Mouse (Mus musculus) MEL (cell line): ENCODE data around the gene Fam124a.

Source experiments
- CHD2 ChIP-seq: IDR thresholded peaks from 2 replicates; pipeline ENCODE4 v1.6.1; 2011; ENCODE audit warnings: low read length, improper control_type of control experiment
- CTCF ChIP-seq, 3 experiments: IDR thresholded peaks in 2 of 3; conservative IDR thresholded peaks in 1 of 3; 2 replicates each; pipeline ENCODE4 v1.5.1; 2011 to 2012; ENCODE audit warnings: low read length in 3 of 3, low read depth in 2 of 3, mild to moderate bottlenecking in 2 of 3, improper control_type of control experiment in 1 of 3, inconsistent platforms in 1 of 3, mixed read lengths in 1 of 3, moderate library complexity in 1 of 3; ENCODE audit not compliant: control insufficient read depth in 1 of 3, insufficient read depth in 1 of 3, poor library complexity in 1 of 3, severe bottlenecking in 1 of 3
- EP300 ChIP-seq, 2 experiments: IDR thresholded peaks; 2 replicates each; pipeline ENCODE4 v1.6.1; 2011; ENCODE audit warnings: improper control_type of control experiment in 2 of 2, low read length in 2 of 2, low read depth in 1 of 2, mild to moderate bottlenecking in 1 of 2
- GABPA ChIP-seq: IDR thresholded peaks from 2 replicates; pipeline ENCODE4 v1.6.1; 2012; ENCODE audit warnings: low read depth, mild to moderate bottlenecking, inconsistent platforms, low read length, improper control_type of control experiment, moderate library complexity
- POLR2A ChIP-seq, 2 experiments: IDR thresholded peaks; 2 replicates each; pipeline ENCODE4 v1.6.1; 2011 to 2012; ENCODE audit warnings: low read length in 2 of 2, mild to moderate bottlenecking in 2 of 2, control low read depth in 1 of 2, improper control_type of control experiment in 1 of 2, low read depth in 1 of 2, moderate library complexity in 1 of 2; ENCODE audit not compliant: control insufficient read depth in 1 of 2, insufficient read depth in 1 of 2, poor library complexity in 1 of 2
- POLR2AphosphoS5 ChIP-seq: IDR thresholded peaks from 2 replicates; pipeline ENCODE4 v1.6.1; 2012; ENCODE audit warnings: low read depth, borderline replicate concordance, mild to moderate bottlenecking, inconsistent platforms, low read length, moderate library complexity, mixed read lengths
- TCF12 ChIP-seq: IDR thresholded peaks from 2 replicates; pipeline ENCODE4 v1.6.1; 2014; ENCODE audit warnings: low read depth, mild to moderate bottlenecking, inconsistent platforms, low read length, improper control_type of control experiment, moderate library complexity
- USF2 ChIP-seq, 2 experiments: IDR thresholded peaks; 2 replicates each; pipeline ENCODE4 v1.6.1; 2011 to 2012; ENCODE audit warnings: improper control_type of control experiment in 2 of 2, low read length in 2 of 2, borderline replicate concordance in 1 of 2, inconsistent platforms in 1 of 2, low read depth in 1 of 2, mild to moderate bottlenecking in 1 of 2; ENCODE audit not compliant: insufficient read depth in 1 of 2
- ZKSCAN1 ChIP-seq: IDR thresholded peaks from 2 replicates; pipeline ENCODE4 v1.6.1; 2012; ENCODE audit warnings: low read depth, mild to moderate bottlenecking, inconsistent platforms, low read length, improper control_type of control experiment, moderate library complexity
- ZNF384 ChIP-seq: IDR thresholded peaks from 2 replicates; pipeline ENCODE4 v1.6.1; 2012; ENCODE audit warnings: low read depth, mild to moderate bottlenecking, inconsistent platforms, low read length, improper control_type of control experiment

DNA sequence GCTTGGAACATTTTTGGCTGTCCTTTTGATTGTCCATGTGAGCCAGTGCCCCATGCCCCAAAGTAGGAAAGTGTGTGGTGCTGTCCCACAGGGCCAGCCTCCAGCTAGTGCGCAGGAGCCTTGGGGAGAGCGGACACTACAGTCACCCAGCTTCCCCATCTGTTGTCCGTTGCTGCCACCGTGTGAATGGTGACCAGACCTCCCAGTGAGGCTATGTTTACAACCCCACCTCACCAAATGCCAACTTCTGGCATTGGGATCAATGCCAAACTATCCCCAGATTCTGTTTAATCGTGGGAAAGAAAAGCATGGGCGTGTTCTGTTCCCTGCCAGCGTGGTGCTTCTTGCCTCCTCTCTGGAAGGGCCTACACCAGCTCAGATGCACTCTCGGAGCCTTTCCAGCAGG lies 52.3 kb downstream of the Fam124a start:
- TF ChIP-seq POLR2A (IDR thresholded peaks at IDR 0.05; ENCODE audit: control insufficient read depth in 1 of 2, insufficient read depth in 1 of 2, low read depth in 1 of 2, low read length in 2 of 2, poor library complexity in 1 of 2) (no peak), CTCF (IDR thresholded peaks at IDR 0.05 in 2 of 3, conservative IDR thresholded peaks at IDR 0.05 in 1 of 3; ENCODE audit: control insufficient read depth in 1 of 3, insufficient read depth in 1 of 3, low read depth in 2 of 3, low read length in 3 of 3, poor library complexity in 1 of 3, severe bottlenecking in 1 of 3) (no peak), EP300 (IDR thresholded peaks at IDR 0.05; ENCODE audit: low read depth in 1 of 2, low read length in 2 of 2) (no peak), POLR2AphosphoS5 (no peak), CHD2 (no peak), ZNF384 (no peak), TCF12 (no peak), USF2 (IDR thresholded peaks at IDR 0.05; ENCODE audit: borderline replicate concordance in 1 of 2, insufficient read depth in 1 of 2, low read depth in 1 of 2, low read length in 2 of 2) (no peak), ZKSCAN1 (no peak), GABPA (no peak)
